Mouse (Mus musculus): ENCODE data around the gene Dnm3. TPM values are rescaled to one million over a fixed set of nuclear protein-coding genes. Genes with fewer than 3 reads are reported as not detected.

Gene Dnm3
- polyA plus RNA-seq, 1 experiment from 2014 or later: 6.5 TPM

DNA sequence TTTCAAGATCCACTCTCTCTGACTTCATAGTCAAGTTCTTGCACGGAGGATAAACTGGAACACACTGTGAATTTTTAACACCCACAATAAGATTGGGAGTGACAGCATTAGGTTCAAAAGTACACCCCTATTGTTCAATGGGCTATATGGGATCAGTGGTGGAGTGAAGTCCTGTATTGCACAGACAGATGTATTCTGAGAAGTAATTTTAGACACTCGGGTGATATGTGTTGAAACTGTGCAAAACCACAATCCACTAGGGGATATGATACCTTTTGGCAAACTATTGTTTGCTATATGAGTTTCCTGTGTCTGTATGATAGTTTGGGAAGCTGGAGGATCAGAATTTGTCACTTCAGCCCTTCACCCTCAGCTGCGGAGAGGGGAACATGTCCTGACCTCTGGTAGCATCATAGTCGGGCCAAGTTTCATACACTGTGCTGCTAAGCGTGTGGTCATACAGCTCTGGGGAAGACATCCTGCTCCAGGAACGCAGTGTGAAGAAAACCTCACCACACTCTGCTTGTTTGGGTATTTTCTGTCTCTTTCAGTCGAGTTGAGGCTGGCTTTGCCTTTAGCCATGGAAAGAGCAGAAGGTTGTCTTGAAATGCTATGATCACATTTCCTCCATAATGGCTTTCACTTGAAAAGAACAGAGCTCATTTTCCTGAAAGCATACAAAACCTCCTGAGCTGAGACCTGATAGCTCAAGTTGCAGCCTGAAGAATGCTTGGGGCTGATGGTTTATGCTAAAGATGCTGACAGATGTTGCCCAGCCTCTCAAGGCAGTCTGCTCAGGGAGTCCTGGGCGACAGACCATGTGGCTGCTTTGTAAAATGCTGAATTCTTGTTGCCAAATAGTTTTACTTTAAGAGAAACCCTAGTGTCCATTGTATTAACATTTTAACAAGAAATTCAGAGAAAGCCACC is 433.8 kb downstream of the Dnm3 start:
- Histone ChIP-seq H3K4me2 (replicated peaks; ENCODE audit: low read depth, low read length) (no peak overlapping the region), H3K4me3 (ENCODE audit: low read length) (no peak overlapping the region), H3K4me1 (ENCODE audit: control insufficient read depth, insufficient read depth, low read length) (peaks cover 17% of the 10 kb centered on the region; the same call in 1 of the 2 replicates), H3K9me3 (ENCODE audit: control insufficient read depth, low read length) (no peaks in the 10 kb centered on the region), H3K27me3 (ENCODE audit: control insufficient read depth, insufficient read depth, low read length) (no peaks in the 10 kb centered on the region), H3K36me3 (ENCODE audit: control insufficient read depth, insufficient read depth, low read length) (no peaks in the 10 kb centered on the region), H3K9ac (ENCODE audit: low read depth, low read length) (no peak overlapping the region), H3K27ac (ENCODE audit: low read depth, low read length) (peak overlapping the region; percentile 14; the same call in 1 of the 2 replicates)
- WGBS: 64% methylated on average over 8 of the region's 8 CpGs
- peak; percentile 38; the same call in 1 of the 2 replicates for ATAC-seq (ENCODE audit: low FRiP score, low TSS enrichment)

DNA sequence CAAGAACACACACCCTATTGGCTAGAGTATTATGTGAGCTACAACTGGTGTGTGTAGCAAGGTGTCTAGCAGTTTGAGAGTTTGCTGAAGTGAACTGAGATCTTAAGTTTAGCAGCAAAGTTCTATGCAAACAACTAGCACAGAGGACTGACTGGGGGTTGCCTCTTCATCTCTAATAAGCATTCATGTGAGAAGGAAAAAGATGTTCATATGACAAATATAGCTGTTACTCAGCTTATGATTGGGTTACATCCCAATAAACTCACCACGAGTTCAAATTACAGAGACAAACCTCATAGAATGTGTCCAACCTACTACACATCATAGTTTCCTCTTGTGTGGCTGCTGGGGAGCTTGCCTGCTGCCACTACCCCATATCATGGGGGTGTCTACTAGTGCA is 434.6 kb downstream of the Dnm3 start:
- no peak overlapping the region for H3K4me2 ChIP-seq (replicated peaks; ENCODE audit: low read depth, low read length)
- H3K27me3 ChIP-seq (ENCODE audit: control insufficient read depth, insufficient read depth, low read length): no peaks in the 10 kb centered on the region
- 83% methylated on average over 1 of the region's 1 CpGs for WGBS
- H3K36me3 ChIP-seq (ENCODE audit: control insufficient read depth, insufficient read depth, low read length): no peaks in the 10 kb centered on the region
- ATAC-seq (ENCODE audit: low FRiP score, low TSS enrichment): no peak
- H3K9ac ChIP-seq (ENCODE audit: low read depth, low read length): no peak overlapping the region
- no peak overlapping the region for H3K27ac ChIP-seq (ENCODE audit: low read depth, low read length)
- no peaks in the 10 kb centered on the region for H3K9me3 ChIP-seq (ENCODE audit: control insufficient read depth, low read length)
- no peak overlapping the region for H3K4me3 ChIP-seq (ENCODE audit: low read length)
- peaks cover 20% of the 10 kb centered on the region; the same call in 1 of the 2 replicates for H3K4me1 ChIP-seq (ENCODE audit: control insufficient read depth, insufficient read depth, low read length)

DNA sequence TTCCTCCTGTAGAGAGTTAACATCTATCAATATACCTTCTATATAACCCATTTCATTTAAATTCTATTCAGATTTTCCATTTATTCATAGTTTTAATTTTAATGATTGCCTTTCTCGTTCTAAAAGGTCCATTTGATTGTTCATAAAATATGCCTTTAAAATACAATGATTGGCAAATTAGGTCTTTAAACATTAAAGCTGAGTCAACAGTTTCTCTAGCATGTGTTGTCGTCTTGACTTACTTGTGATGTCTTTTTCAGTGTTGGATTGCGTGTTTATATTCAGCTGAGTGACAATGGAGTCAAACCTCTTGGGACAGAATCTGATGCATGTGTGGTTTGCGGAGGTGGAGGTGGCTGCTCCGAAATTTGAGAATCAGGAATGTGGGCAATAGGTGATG is 435.4 kb downstream of the Dnm3 start:
- ATAC-seq (ENCODE audit: low FRiP score, low TSS enrichment): no peak
- Histone ChIP-seq H3K9ac (ENCODE audit: low read depth, low read length) (no peak overlapping the region), H3K27ac (ENCODE audit: low read depth, low read length) (no peak overlapping the region), H3K27me3 (ENCODE audit: control insufficient read depth, insufficient read depth, low read length) (no peaks in the 10 kb centered on the region), H3K4me3 (ENCODE audit: low read length) (no peak overlapping the region), H3K9me3 (ENCODE audit: control insufficient read depth, low read length) (no peaks in the 10 kb centered on the region), H3K4me1 (ENCODE audit: control insufficient read depth, insufficient read depth, low read length) (peaks cover 20% of the 10 kb centered on the region; the same call in 1 of the 2 replicates), H3K36me3 (ENCODE audit: control insufficient read depth, insufficient read depth, low read length) (no peaks in the 10 kb centered on the region), H3K4me2 (replicated peaks; ENCODE audit: low read depth, low read length) (no peak overlapping the region)
- 81% methylated on average over 5 of the region's 5 CpGs for WGBS

DNA sequence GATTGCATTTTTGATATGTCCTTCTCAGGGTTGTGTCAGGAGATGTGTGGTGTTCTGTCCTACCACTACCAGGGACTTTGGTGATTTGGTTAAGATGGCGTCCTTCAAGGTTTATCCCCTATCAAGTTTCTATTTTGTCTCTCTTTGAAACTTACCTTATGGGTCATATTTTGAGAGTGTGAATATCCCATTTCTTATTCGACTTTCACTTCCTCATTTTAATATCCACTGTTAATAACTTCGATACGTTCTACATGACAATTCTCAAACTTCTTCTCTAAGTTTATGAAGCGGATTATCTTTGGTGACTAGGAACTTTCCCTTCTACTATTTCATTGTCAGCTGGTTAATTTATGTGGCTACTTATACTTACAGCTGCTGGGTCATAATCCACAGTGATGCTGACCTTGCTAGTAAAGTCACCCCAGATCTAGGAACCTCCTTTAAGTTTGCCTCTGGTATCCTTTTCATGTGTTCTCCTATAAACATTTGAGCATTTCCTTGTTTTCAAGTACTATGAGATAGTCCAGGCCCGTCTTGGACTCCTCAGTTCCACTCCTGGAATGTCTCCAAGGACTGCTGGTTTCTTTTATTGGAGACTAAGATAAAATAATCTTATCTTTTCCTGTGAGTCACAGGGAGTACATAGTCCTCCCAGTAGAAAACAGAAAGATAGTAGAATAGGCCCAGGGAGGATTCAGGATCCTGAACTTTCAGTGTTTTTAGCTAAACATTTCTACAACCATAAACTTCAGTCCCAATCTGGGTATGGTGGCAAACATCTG is 437.2 kb downstream of the Dnm3 start:
- WGBS: 72% methylated on average over 6 of the region's 6 CpGs
- Histone ChIP-seq H3K4me3 (ENCODE audit: low read length) (no peak overlapping the region), H3K27ac (ENCODE audit: low read depth, low read length) (peak overlapping the region; percentile 85), H3K9ac (ENCODE audit: low read depth, low read length) (no peak overlapping the region), H3K4me2 (replicated peaks; ENCODE audit: low read depth, low read length) (no peak overlapping the region), H3K36me3 (ENCODE audit: control insufficient read depth, insufficient read depth, low read length) (no peaks in the 10 kb centered on the region), H3K27me3 (ENCODE audit: control insufficient read depth, insufficient read depth, low read length) (no peaks in the 10 kb centered on the region), H3K4me1 (ENCODE audit: control insufficient read depth, insufficient read depth, low read length) (peaks cover 34% of the 10 kb centered on the region), H3K9me3 (ENCODE audit: control insufficient read depth, low read length) (no peaks in the 10 kb centered on the region)
- ATAC-seq (ENCODE audit: low FRiP score, low TSS enrichment): no peak

DNA sequence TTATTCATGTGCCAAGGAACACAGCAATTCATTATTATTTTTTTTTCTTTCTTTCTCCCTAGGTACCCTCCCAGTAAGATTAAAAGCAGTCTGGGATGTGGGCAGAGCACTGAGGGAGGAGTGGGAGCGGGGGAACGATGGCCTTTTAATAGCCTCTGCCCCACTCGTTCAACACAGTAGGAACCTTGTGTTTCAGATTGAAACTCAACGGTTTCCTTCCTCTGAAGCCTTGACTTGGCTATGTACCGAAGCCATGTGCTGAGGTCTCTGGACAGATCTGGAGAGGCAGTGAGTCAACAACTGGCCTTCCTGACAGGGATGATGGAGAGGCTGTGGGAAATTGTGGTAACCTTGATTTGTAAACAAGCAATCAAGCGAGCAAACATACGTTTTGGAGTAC is 438.0 kb downstream of the Dnm3 start:
- peaks cover 32% of the 10 kb centered on the region for H3K4me1 ChIP-seq (ENCODE audit: control insufficient read depth, insufficient read depth, low read length)
- ATAC-seq (ENCODE audit: low FRiP score, low TSS enrichment): no peak
- 42% methylated on average over 7 of the region's 7 CpGs for WGBS

DNA sequence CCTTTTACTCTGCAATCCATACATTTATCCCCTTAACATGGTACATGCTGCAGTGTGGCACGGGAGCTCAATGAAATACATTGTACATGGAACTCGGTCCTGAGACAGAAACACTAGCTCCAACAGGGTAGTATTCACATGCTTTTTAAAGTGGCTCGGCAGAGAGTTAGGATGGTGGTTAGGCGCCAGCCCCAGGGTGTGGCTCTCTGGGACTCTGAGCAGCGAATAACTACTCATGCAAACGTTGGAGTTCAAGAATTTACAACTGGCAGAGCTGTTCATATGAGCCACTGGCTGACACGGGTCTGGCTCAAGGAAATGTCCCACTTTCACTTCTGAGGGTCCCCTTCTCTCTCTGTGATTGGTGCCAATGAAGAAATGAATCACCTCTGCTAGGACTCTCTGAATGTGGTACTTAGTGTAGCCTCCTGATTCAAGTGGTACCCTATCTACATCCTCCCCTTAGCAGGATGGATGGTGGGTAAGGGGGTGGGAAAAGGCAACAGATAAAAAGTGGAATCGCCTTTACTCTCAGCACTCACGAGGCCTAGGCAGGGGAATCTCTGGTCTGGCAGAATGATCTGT is 438.7 kb downstream of the Dnm3 start:
- WGBS: 45% methylated on average over 9 of the region's 9 CpGs

More for the DNA sequence above, 438.0 kb downstream of the Dnm3 start:
- Histone ChIP-seq H3K9me3 (ENCODE audit: control insufficient read depth, low read length) (no peaks in the 10 kb centered on the region), H3K27ac (ENCODE audit: low read depth, low read length) (peak overlapping the region; percentile 85; the same call in 1 of the 2 replicates), H3K9ac (ENCODE audit: low read depth, low read length) (no peak overlapping the region), H3K27me3 (ENCODE audit: control insufficient read depth, insufficient read depth, low read length) (no peaks in the 10 kb centered on the region), H3K4me3 (ENCODE audit: low read length) (no peak overlapping the region), H3K36me3 (ENCODE audit: control insufficient read depth, insufficient read depth, low read length) (no peaks in the 10 kb centered on the region), H3K4me2 (replicated peaks; ENCODE audit: low read depth, low read length) (no peak overlapping the region)

DNA sequence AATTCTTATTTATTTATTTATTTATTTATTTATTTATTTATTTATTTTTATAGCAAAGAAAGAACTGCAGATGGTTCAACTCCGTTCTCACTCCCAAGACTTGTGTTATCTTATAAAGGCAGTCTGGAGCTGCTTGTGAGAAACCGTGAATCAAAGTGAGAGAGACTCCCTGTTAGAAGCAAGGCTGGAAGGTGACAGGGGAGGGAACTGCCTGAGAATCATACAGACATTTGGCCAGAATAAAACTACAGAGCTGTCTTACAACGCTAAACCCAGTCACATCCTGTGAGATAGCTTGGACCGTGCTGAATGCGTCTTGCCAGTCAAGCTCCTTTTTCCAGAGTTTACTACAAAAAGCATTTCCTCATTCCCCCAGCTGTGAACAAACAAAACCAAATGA is 439.4 kb downstream of the Dnm3 start:
- H3K27me3 ChIP-seq (ENCODE audit: control insufficient read depth, insufficient read depth, low read length): no peaks in the 10 kb centered on the region
- H3K4me1 ChIP-seq (ENCODE audit: control insufficient read depth, insufficient read depth, low read length): peaks cover 26% of the 10 kb centered on the region
- H3K9ac ChIP-seq (ENCODE audit: low read depth, low read length): no peak overlapping the region
- H3K27ac ChIP-seq (ENCODE audit: low read depth, low read length): peak overlapping the region; percentile 85
- no peak overlapping the region for H3K4me3 ChIP-seq (ENCODE audit: low read length)
- no peaks in the 10 kb centered on the region for H3K9me3 ChIP-seq (ENCODE audit: control insufficient read depth, low read length)
- peak; percentile 59 for ATAC-seq (ENCODE audit: low FRiP score, low TSS enrichment)
- H3K36me3 ChIP-seq (ENCODE audit: control insufficient read depth, insufficient read depth, low read length): no peaks in the 10 kb centered on the region
- no peak overlapping the region for H3K4me2 ChIP-seq (replicated peaks; ENCODE audit: low read depth, low read length)
- 51% methylated on average over 5 of the region's 5 CpGs for WGBS

More for the DNA sequence above, 438.7 kb downstream of the Dnm3 start:
- Histone ChIP-seq H3K9me3 (ENCODE audit: control insufficient read depth, low read length) (no peaks in the 10 kb centered on the region), H3K4me3 (ENCODE audit: low read length) (no peak overlapping the region), H3K36me3 (ENCODE audit: control insufficient read depth, insufficient read depth, low read length) (no peaks in the 10 kb centered on the region), H3K27ac (ENCODE audit: low read depth, low read length) (peak overlapping the region; percentile 85), H3K27me3 (ENCODE audit: control insufficient read depth, insufficient read depth, low read length) (no peaks in the 10 kb centered on the region), H3K4me2 (replicated peaks; ENCODE audit: low read depth, low read length) (no peak overlapping the region), H3K9ac (ENCODE audit: low read depth, low read length) (no peak overlapping the region), H3K4me1 (ENCODE audit: control insufficient read depth, insufficient read depth, low read length) (peaks cover 26% of the 10 kb centered on the region)
- no peak for ATAC-seq (ENCODE audit: low FRiP score, low TSS enrichment)

DNA sequence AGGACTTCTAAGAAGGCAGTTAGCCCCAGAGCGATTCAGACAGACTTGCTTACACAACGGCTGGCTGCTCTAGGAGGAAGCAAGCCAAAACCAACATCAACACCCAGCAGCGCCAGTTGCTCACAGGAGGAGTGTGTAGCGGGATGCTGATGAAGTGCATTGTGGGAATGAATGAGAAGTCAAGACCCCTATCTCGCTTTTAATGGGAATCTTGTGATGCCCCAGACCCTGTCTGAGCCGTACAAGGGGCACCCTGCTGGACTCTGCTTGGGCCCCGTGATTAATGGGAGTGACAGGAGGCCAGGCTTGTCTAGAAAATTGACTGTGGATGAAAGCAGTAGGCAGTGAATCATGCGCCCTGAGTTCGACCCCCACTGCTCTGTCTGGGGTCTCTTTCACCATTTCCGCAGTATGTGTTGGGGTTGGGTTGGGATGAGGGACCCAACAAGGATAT is 439.8 kb downstream of the Dnm3 start:
- 50% methylated on average over 10 of the region's 10 CpGs for WGBS
- Histone ChIP-seq H3K36me3 (ENCODE audit: control insufficient read depth, insufficient read depth, low read length) (no peaks in the 10 kb centered on the region), H3K4me2 (replicated peaks; ENCODE audit: low read depth, low read length) (no peak overlapping the region; the same call in 1 of the 2 replicates), H3K9me3 (ENCODE audit: control insufficient read depth, low read length) (no peaks in the 10 kb centered on the region), H3K4me3 (ENCODE audit: low read length) (no peak overlapping the region), H3K27me3 (ENCODE audit: control insufficient read depth, insufficient read depth, low read length) (no peaks in the 10 kb centered on the region), H3K4me1 (ENCODE audit: control insufficient read depth, insufficient read depth, low read length) (peaks cover 26% of the 10 kb centered on the region), H3K27ac (ENCODE audit: low read depth, low read length) (peak overlapping the region; percentile 85; the same call in 1 of the 2 replicates), H3K9ac (ENCODE audit: low read depth, low read length) (no peak overlapping the region)
- ATAC-seq (ENCODE audit: low FRiP score, low TSS enrichment): peak; percentile 90

All from kidney, embryonic 14.5 days (tissue).